Comparison of ENCODE assay signal across 1 mouse cellular context in genomic region chr14:34354456-34354855, GRCm38 (mm10).
TF ChIP-seq lines count a peak whose summit lies in the region.

No protein-coding gene starts in this region.

TF ChIP-seq in CH12.LX, 34 proteins besides CTCF, POLR2A, EP300 and RAD21 (continued from another document):
- TF ChIP-seq TCF12 (IDR thresholded peaks at IDR 0.05; ENCODE audit: low read depth, low read length): no peak
- no peak for TF ChIP-seq ZKSCAN1 (IDR thresholded peaks at IDR 0.05; ENCODE audit: borderline replicate concordance, low read depth, low read length)
- no peak for TF ChIP-seq IRF4 (IDR thresholded peaks at IDR 0.05; ENCODE audit: low read depth, low read length)
- TF ChIP-seq USF2 (conservative IDR thresholded peaks at IDR 0.05; ENCODE audit: low read depth, low read length): no peak
- no peak for TF ChIP-seq MYC (IDR thresholded peaks at IDR 0.05; ENCODE audit: low read depth, low read length)
- no peak for TF ChIP-seq UBTF (IDR thresholded peaks at IDR 0.05; ENCODE audit: low read depth, low read length)
- no peak for TF ChIP-seq E2F4 (IDR thresholded peaks at IDR 0.05; ENCODE audit: insufficient replicate concordance, low read depth, low read length)
- no peak for TF ChIP-seq ZNF384 (IDR thresholded peaks at IDR 0.05; ENCODE audit: low read depth, low read length)
- TF ChIP-seq PAX5 (IDR thresholded peaks at IDR 0.05; ENCODE audit: low read length): no peak
- no peak for TF ChIP-seq BHLHE40 (IDR thresholded peaks at IDR 0.05; ENCODE audit: low read depth, low read length)
- TF ChIP-seq TBP (conservative IDR thresholded peaks at IDR 0.05; ENCODE audit: low read depth, low read length): no peak
- no peak for TF ChIP-seq MEF2A (IDR thresholded peaks at IDR 0.05; ENCODE audit: borderline replicate concordance, low read depth, low read length)
- no peak for TF ChIP-seq NELFE (IDR thresholded peaks at IDR 0.05; ENCODE audit: low read depth, low read length)
- TF ChIP-seq ETS1 (conservative IDR thresholded peaks at IDR 0.05; ENCODE audit: low read depth, low read length): no peak
